Mouse (Mus musculus): ENCODE data around the gene Tmem94. TPM values are rescaled to one million over a fixed set of nuclear protein-coding genes. Genes with fewer than 3 reads are reported as not detected.

Gene Tmem94
- total and polyA plus RNA-seq, 3 experiments = 6.4 to 27.4 (median 15.0) TPM

- Histone ChIP-seq H3K4me1 (ENCODE audit: control insufficient read depth in 1 of 2, insufficient read depth in 2 of 2) (peaks cover 2 to 7% of the 10 kb centered on the region in 2 experiments; a peak in 1 of 4 replicates), H3K4me2 (ENCODE audit: insufficient read depth, low read depth, poor library complexity, severe bottlenecking) (no peak overlapping the region)
Observed at GRCm38 (mm10) chr11:115841044-115841443, 75.8 kb downstream of the Tmem94 start.

GRCm38 (mm10) chr11:115841961-115842550 is 76.8 kb downstream of the Tmem94 start:
- H3K4me3 ChIP-seq (replicated peaks in 1 of 3; ENCODE audit: low read depth in 2 of 3, low read length in 2 of 3, poor library complexity in 1 of 3) = no peak overlapping the region

More at GRCm38 (mm10) chr11:115841044-115841443, 75.8 kb downstream of the Tmem94 start:
- in situ Hi-C loops (cut with MboI; ENCODE audit: low pct_ligation_motif_present, low pct_unique_long_range_greater_than_20kb, low sequenced_read_pairs) = no loop called here
- no peaks in the 10 kb centered on the region for H3K79me2 ChIP-seq (replicated peaks; ENCODE audit: control insufficient read depth, extremely low read depth, insufficient read depth, poor library complexity, severe bottlenecking)
- peaks cover 12 to 43% of the 10 kb centered on the region in 2 experiments for H3K36me3 ChIP-seq (replicated peaks in 1 of 2; ENCODE audit: control insufficient read depth in 1 of 2, insufficient read depth in 1 of 2, low read length in 1 of 2)
- dilution Hi-C loops (cut with MboI; ENCODE audit: extremely low pct_ligation_motif_present, extremely low pct_unique_long_range_greater_than_20kb, low sequenced_read_pairs) = no loop called here
- no peak overlapping the region for H3K9ac ChIP-seq (ENCODE audit: insufficient read depth, low read depth)
- H3K9me3 ChIP-seq (replicated peaks; ENCODE audit: low read length) = peaks cover 8% of the 10 kb centered on the region
- H3K27ac ChIP-seq (ENCODE audit: insufficient read depth, low read depth) = no peak overlapping the region
- no peak for DNase-seq (ENCODE audit: extremely low read depth)
- no peaks in the 10 kb centered on the region for H3K27me3 ChIP-seq (replicated peaks)
- no peak overlapping the region for H3K4me3 ChIP-seq (replicated peaks in 1 of 3; ENCODE audit: low read depth in 2 of 3, low read length in 2 of 3, poor library complexity in 1 of 3)
- no peak for TF ChIP-seq RAD21 (IDR thresholded peaks at IDR 0.05; ENCODE audit: low read depth, low read length)
- peak; percentile 35 to 38; a peak in 1 of 4 replicates for TF ChIP-seq CTCF (conservative IDR thresholded peaks at IDR 0.05 in 1 of 2, IDR thresholded peaks at IDR 0.05 in 1 of 2; ENCODE audit: low read depth in 2 of 2, low read length in 2 of 2)

GRCm38 (mm10) chr11:115843141-115843890 is 78.1 kb downstream of the Tmem94 start:
- Histone ChIP-seq H3K4me1 (ENCODE audit: control insufficient read depth in 1 of 2, insufficient read depth in 2 of 2) (peaks cover 2 to 7% of the 10 kb centered on the region in 2 experiments; a peak in 1 of 4 replicates), H3K4me3 (replicated peaks in 1 of 3; ENCODE audit: low read depth in 2 of 3, low read length in 2 of 3, poor library complexity in 1 of 3) (no peak overlapping the region), H3K9me3 (replicated peaks; ENCODE audit: low read length) (peaks cover 8% of the 10 kb centered on the region), H3K27me3 (replicated peaks) (no peaks in the 10 kb centered on the region), H3K79me2 (replicated peaks; ENCODE audit: control insufficient read depth, extremely low read depth, insufficient read depth, poor library complexity, severe bottlenecking) (no peaks in the 10 kb centered on the region), H3K4me2 (ENCODE audit: insufficient read depth, low read depth, poor library complexity, severe bottlenecking) (no peak overlapping the region), H3K27ac (ENCODE audit: insufficient read depth, low read depth) (no peak overlapping the region), H3K36me3 (replicated peaks in 1 of 2; ENCODE audit: control insufficient read depth in 1 of 2, insufficient read depth in 1 of 2, low read length in 1 of 2) (peaks cover 19 to 56% of the 10 kb centered on the region in 2 experiments), H3K9ac (ENCODE audit: insufficient read depth, low read depth) (no peak overlapping the region)
- in situ Hi-C loops (cut with MboI; ENCODE audit: low pct_ligation_motif_present, low pct_unique_long_range_greater_than_20kb, low sequenced_read_pairs) (no loop called here), dilution Hi-C loops (cut with MboI; ENCODE audit: extremely low pct_ligation_motif_present, extremely low pct_unique_long_range_greater_than_20kb, low sequenced_read_pairs) (no loop called here)
- DNase-seq (ENCODE audit: extremely low read depth) = no peak
- TF ChIP-seq RAD21 (IDR thresholded peaks at IDR 0.05; ENCODE audit: low read depth, low read length) = no peak
- TF ChIP-seq PAX5 (IDR thresholded peaks at IDR 0.05; ENCODE audit: low read length) = no peak
- no peak for TF ChIP-seq TCF12 (IDR thresholded peaks at IDR 0.05; ENCODE audit: low read depth, low read length)
- TF ChIP-seq E2F4 (IDR thresholded peaks at IDR 0.05; ENCODE audit: insufficient replicate concordance, low read depth, low read length) = no peak
- no peak for TF ChIP-seq MYC (IDR thresholded peaks at IDR 0.05; ENCODE audit: low read depth, low read length)

More at GRCm38 (mm10) chr11:115841961-115842550, 76.8 kb downstream of the Tmem94 start:
- Histone ChIP-seq H3K27me3 (replicated peaks) (no peaks in the 10 kb centered on the region), H3K9ac (ENCODE audit: insufficient read depth, low read depth) (no peak overlapping the region), H3K27ac (ENCODE audit: insufficient read depth, low read depth) (no peak overlapping the region), H3K79me2 (replicated peaks; ENCODE audit: control insufficient read depth, extremely low read depth, insufficient read depth, poor library complexity, severe bottlenecking) (no peaks in the 10 kb centered on the region), H3K4me2 (ENCODE audit: insufficient read depth, low read depth, poor library complexity, severe bottlenecking) (no peak overlapping the region), H3K36me3 (replicated peaks in 1 of 2; ENCODE audit: control insufficient read depth in 1 of 2, insufficient read depth in 1 of 2, low read length in 1 of 2) (peaks cover 18 to 48% of the 10 kb centered on the region in 2 experiments), H3K4me1 (ENCODE audit: control insufficient read depth in 1 of 2, insufficient read depth in 2 of 2) (peaks cover 2 to 7% of the 10 kb centered on the region in 2 experiments; a peak in 1 of 4 replicates), H3K9me3 (replicated peaks; ENCODE audit: low read length) (peaks cover 8% of the 10 kb centered on the region)
- TF ChIP-seq KAT2A (IDR thresholded peaks at IDR 0.05; ENCODE audit: insufficient replicate concordance, low read length) (no peak), POLR2AphosphoS2 (IDR thresholded peaks at IDR 0.05; ENCODE audit: low read depth, low read length) (no peak), UBTF (IDR thresholded peaks at IDR 0.05; ENCODE audit: low read depth, low read length) (no peak), GABPA (IDR thresholded peaks at IDR 0.05; ENCODE audit: insufficient replicate concordance, low read depth, low read length) (no peak), SMC3 (IDR thresholded peaks at IDR 0.05; ENCODE audit: low read depth, low read length) (no peak), ZKSCAN1 (IDR thresholded peaks at IDR 0.05; ENCODE audit: borderline replicate concordance, low read depth, low read length) (no peak), USF2 (conservative IDR thresholded peaks at IDR 0.05; ENCODE audit: low read depth, low read length) (no peak), RAD21 (IDR thresholded peaks at IDR 0.05; ENCODE audit: low read depth, low read length) (no peak), ETS1 (conservative IDR thresholded peaks at IDR 0.05; ENCODE audit: low read depth, low read length) (no peak), JUN (IDR thresholded peaks at IDR 0.05; ENCODE audit: insufficient read depth, low read depth, low read length) (no peak), MYC (IDR thresholded peaks at IDR 0.05; ENCODE audit: low read depth, low read length) (no peak), ZC3H11A (IDR thresholded peaks at IDR 0.05; ENCODE audit: low read depth, low read length) (no peak), USF1 (IDR thresholded peaks at IDR 0.05; ENCODE audit: low read depth, low read length) (no peak)
- dilution Hi-C loops (cut with MboI; ENCODE audit: extremely low pct_ligation_motif_present, extremely low pct_unique_long_range_greater_than_20kb, low sequenced_read_pairs) = no loop called here
- no peak for DNase-seq (ENCODE audit: extremely low read depth)
- in situ Hi-C loops (cut with MboI; ENCODE audit: low pct_ligation_motif_present, low pct_unique_long_range_greater_than_20kb, low sequenced_read_pairs) = no loop called here
